Mouse (Mus musculus) neural tube, embryonic 14.5 days (tissue): ENCODE data around the gene Olfr266. TPM values are rescaled to one million over a fixed set of nuclear protein-coding genes. Genes with fewer than 3 reads are reported as not detected.

Experiments used
- ATAC-seq: fragments of 200-750 bp; cut with Nextera tagmentation; 2 replicates; pipeline ENCODE4 v1.8.0; 2017; ENCODE audit warnings: low read depth, mild to moderate bottlenecking, moderate TSS enrichment, moderate library complexity
- H3K27ac ChIP-seq: fragments of 300-500 bp; sonication (generic); 2 replicates; pipeline ENCODE4 v1.5.1; 2014; ENCODE audit warnings: low read depth, mild to moderate bottlenecking, control low read depth, low read length, moderate library complexity, mixed read lengths
- H3K27me3 ChIP-seq: fragments of 300-500 bp; sonication (generic); 2 replicates; pipeline ENCODE4 v1.6.1; 2014; ENCODE audit warnings: low read length; ENCODE audit not compliant: control insufficient read depth, insufficient read depth
- H3K36me3 ChIP-seq: fragments of 300-500 bp; sonication (generic); 2 replicates; pipeline ENCODE4 v1.6.1; 2014; ENCODE audit warnings: low read length, mixed read lengths; ENCODE audit not compliant: control insufficient read depth, insufficient read depth
- H3K4me1 ChIP-seq: fragments of 300-500 bp; sonication (generic); 2 replicates; pipeline ENCODE4 v1.6.1; 2014; ENCODE audit warnings: low read length; ENCODE audit not compliant: control insufficient read depth, insufficient read depth
- H3K4me2 ChIP-seq: fragments of 300-500 bp; sonication (generic); 2 replicates; pipeline ENCODE4 v1.6.1; 2014; ENCODE audit warnings: mild to moderate bottlenecking, low read depth, low read length, control low read depth
- H3K4me3 ChIP-seq: fragments of 300-500 bp; sonication (generic); 2 replicates; pipeline ENCODE4 v1.5.1; 2014; ENCODE audit warnings: low read depth, low read length, control low read depth, mixed read lengths
- H3K9ac ChIP-seq: fragments of 300-500 bp; sonication (generic); replicated peaks from 2 replicates; pipeline ENCODE4 v1.6.1; 2014; ENCODE audit warnings: low read depth, mild to moderate bottlenecking, control low read depth, low read length, mixed read lengths
- H3K9me3 ChIP-seq: fragments of 300-500 bp; sonication (generic); 2 replicates; pipeline ENCODE4 v1.6.1; 2016; ENCODE audit warnings: low read length; ENCODE audit not compliant: control insufficient read depth
- WGBS: fragments of 180-500 bp; shearing (Covaris S2); extraction: QIAGEN DNeasy Blood & Tissue Kit; methylation state at CpG from one replicate; pipeline ENCODE4 v1.1.7; 2014; 5-methylcytosine and 5-hydroxymethylcytosine counted together
- polyA plus RNA-seq: library from polyadenylated mRNA; unstranded; fragments of >200 nt; fragmentation: Nextera tagmentation; extraction: Ambion mirVana; gene quantifications from 2 replicates; pipeline ENCODE4 v1.2.1, GENCODE M21; 2014

Gene Olfr266
- 0.12 TPM in 1 of 2 replicates, not detected in the other for polyA plus RNA-seq

DNA sequence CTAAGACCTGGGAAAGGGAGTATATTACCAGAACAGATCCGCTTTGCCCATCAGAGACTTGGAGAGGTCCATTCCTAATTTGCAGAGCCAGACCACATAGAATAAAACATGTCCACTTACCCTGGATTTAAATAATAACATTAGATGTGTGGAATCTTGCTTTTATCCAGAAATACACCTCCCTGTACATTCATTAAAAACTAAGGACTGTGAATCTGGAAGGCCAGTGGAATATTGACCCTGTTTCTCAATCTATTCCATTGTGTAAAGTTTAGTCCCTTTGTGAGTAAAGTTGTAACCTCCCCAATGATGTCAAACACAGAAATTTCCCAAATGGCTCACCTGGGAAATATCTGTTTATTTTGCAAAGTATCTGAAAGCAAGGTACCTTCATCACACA lies at the start of gene Olfr266:
Gene Olfr266, minus strand, starts transcription at position 101 of the 400 bp plus-strand sequence.
- Histone ChIP-seq H3K27me3 (no peaks in the 10 kb centered on the region), H3K27ac (no peak within 1 kb of the TSS), H3K36me3 (no peaks in the 10 kb centered on the region), H3K9ac (no peak within 1 kb of the TSS), H3K9me3 (no peaks in the 10 kb centered on the region), H3K4me3 (no peak within 1 kb of the TSS), H3K4me2 (no peak within 1 kb of the TSS), H3K4me1 (no peaks in the 10 kb centered on the region)
- ATAC-seq, result no peak
- 83% methylated on average over 1 of the region's 1 CpGs for WGBS

GRCm38 (mm10) chr3:106875626-106876025 lies 49.5 kb upstream of the Olfr266 start:
- Histone ChIP-seq H3K9me3 (no peaks in the 10 kb centered on the region), H3K27ac (no peak overlapping the region), H3K4me2 (no peak overlapping the region), H3K4me1 (no peaks in the 10 kb centered on the region), H3K4me3 (no peak overlapping the region), H3K9ac (no peak overlapping the region), H3K36me3 (no peaks in the 10 kb centered on the region), H3K27me3 (no peaks in the 10 kb centered on the region)
- ATAC-seq, result no peak
- WGBS, result 100% methylated on average over 1 of the region's 1 CpGs

- Histone ChIP-seq H3K36me3 (no peaks in the 10 kb centered on the region), H3K9me3 (no peaks in the 10 kb centered on the region), H3K27ac (no peak overlapping the region), H3K27me3 (no peaks in the 10 kb centered on the region), H3K4me1 (no peaks in the 10 kb centered on the region), H3K4me2 (no peak overlapping the region), H3K4me3 (no peak overlapping the region), H3K9ac (no peak overlapping the region)
- ATAC-seq, result no peak
These were observed 46.8 kb upstream of the Olfr266 start for GRCm38 (mm10) chr3:106872893-106873292.

GRCm38 (mm10) chr3:106832107-106832506 lies 6.0 kb upstream of the Olfr266 start:
- Histone ChIP-seq H3K27ac (no peak overlapping the region), H3K36me3 (no peaks in the 10 kb centered on the region), H3K9me3 (no peaks in the 10 kb centered on the region), H3K9ac (no peak overlapping the region), H3K4me2 (no peak overlapping the region), H3K4me1 (no peaks in the 10 kb centered on the region), H3K27me3 (no peaks in the 10 kb centered on the region), H3K4me3 (no peak overlapping the region)
- 83% methylated on average over 1 of the region's 1 CpGs for WGBS
- ATAC-seq, result no peak

DNA sequence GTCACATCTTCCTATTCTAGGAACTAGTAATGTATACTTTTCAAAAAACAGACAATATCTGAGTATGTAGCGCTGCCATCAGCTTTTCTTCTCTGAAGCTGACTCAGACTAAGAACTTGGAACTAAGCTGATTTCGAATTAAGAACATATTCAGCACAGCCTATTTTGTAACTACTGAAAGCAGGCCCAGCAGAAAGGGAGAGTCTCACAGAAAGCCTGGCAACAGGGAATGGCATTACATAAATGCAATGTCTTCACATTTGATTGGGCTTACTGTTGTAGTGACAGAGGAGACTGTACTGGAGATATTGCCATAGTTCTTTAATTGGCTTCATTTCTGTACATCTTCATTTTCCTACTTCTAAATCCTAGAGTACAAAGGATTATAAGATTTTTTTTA lies 8.4 kb downstream of the Olfr266 start:
- 81% methylated on average over 2 of the region's 2 CpGs for WGBS

GRCm38 (mm10) chr3:106808972-106809695 lies 17.0 kb downstream of the Olfr266 start:
- Histone ChIP-seq H3K9me3 (no peaks in the 10 kb centered on the region; the same call in 1 of the 2 replicates), H3K4me1 (no peaks in the 10 kb centered on the region), H3K27ac (no peak overlapping the region), H3K36me3 (no peaks in the 10 kb centered on the region), H3K27me3 (no peaks in the 10 kb centered on the region), H3K9ac (no peak overlapping the region), H3K4me3 (no peak overlapping the region), H3K4me2 (no peak overlapping the region)
- WGBS, result 67% methylated on average over 2 of the region's 2 CpGs
- ATAC-seq, result no peak

More for the DNA sequence above, 8.4 kb downstream of the Olfr266 start:
- Histone ChIP-seq H3K9me3 (no peaks in the 10 kb centered on the region), H3K27me3 (no peaks in the 10 kb centered on the region), H3K27ac (no peak overlapping the region), H3K4me2 (no peak overlapping the region), H3K9ac (no peak overlapping the region), H3K36me3 (no peaks in the 10 kb centered on the region), H3K4me1 (no peaks in the 10 kb centered on the region), H3K4me3 (no peak overlapping the region)
- no peak for ATAC-seq

DNA sequence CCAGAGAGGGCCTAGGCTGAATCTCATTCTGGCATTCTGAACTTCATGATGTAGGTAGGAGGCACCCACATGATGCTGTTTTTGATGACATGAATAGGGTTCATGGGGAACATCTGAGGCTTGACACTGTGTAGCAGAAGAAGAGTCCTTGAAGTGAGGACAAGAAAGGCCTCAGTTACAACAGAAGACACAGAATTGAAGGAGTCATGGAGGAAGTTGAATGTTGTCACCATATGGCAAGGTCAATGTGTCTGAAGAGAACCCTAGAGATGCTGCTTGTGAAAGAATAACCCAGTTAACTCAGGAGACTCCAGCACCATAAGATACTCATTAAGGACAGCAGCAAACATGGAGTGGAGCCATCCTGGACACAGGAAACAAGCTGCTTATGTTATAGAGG lies 28.0 kb downstream of the Olfr266 start:
- Histone ChIP-seq H3K36me3 (no peaks in the 10 kb centered on the region), H3K9ac (no peak overlapping the region), H3K27me3 (no peaks in the 10 kb centered on the region), H3K9me3 (no peaks in the 10 kb centered on the region), H3K4me3 (no peak overlapping the region), H3K4me2 (no peak overlapping the region), H3K4me1 (no peaks in the 10 kb centered on the region), H3K27ac (no peak overlapping the region)
- no peak for ATAC-seq

DNA sequence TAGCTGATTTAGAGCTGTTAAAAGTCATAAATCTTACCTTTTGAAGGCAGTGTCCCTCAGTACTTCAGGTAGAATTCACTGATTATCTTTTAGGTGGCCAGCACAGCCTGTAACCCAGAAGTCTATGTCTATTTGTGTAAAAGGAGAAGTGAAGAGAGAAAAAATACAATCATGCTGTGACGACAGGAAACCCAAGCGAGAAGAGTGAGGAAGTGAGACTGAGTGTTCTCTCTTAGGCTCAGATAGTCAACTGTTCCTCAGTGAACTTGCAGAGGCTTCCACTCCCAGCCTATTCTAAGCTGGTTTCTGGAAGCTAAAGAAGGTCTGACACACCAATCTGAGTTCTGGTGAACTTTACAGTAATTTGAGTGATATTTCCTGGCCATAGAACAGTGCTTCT lies 36.2 kb downstream of the Olfr266 start, which contains the start of gene Cd53:
Gene Cd53, minus strand, starts transcription at position 220 of the 400 bp plus-strand sequence.
- no peak for ATAC-seq
- H3K9me3 ChIP-seq, result no peaks in the 10 kb centered on the region; the same call in 1 of the 2 replicates
- H3K4me2 ChIP-seq, result no peak within 1 kb of the TSS
- no peak within 1 kb of the TSS for H3K4me3 ChIP-seq
- no peak within 1 kb of the TSS for H3K9ac ChIP-seq
- no peaks in the 10 kb centered on the region for H3K27me3 ChIP-seq
- 87% methylated on average over 2 of the region's 2 CpGs for WGBS
- H3K36me3 ChIP-seq, result no peaks in the 10 kb centered on the region
- H3K4me1 ChIP-seq, result no peaks in the 10 kb centered on the region
- no peak within 1 kb of the TSS for H3K27ac ChIP-seq

DNA sequence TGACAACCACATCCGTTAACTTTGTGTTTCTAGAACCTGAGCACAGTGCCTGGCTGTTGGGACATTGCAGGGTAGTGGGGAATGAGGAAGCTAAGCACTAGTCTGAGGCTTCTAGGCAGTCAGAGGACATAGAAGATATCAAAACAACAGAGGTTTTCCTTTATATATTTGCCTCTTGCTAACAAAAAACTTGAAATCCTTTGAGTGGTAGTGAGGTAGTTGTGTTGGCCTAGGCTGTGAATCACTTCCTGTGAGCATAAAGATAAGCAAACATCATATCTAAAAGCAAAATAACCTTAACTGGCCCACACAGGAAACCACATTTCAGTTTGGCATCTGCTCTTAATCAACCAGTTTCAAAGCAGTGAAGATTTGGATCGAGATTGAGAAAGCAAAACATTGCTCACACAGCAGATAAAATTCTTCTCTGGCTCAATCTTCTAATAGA lies 37.6 kb downstream of the Olfr266 start:
- H3K27ac ChIP-seq, result no peak overlapping the region
- H3K36me3 ChIP-seq, result no peaks in the 10 kb centered on the region
- no peak overlapping the region for H3K9ac ChIP-seq
- no peak overlapping the region for H3K4me3 ChIP-seq
- H3K9me3 ChIP-seq, result no peaks in the 10 kb centered on the region; the same call in 1 of the 2 replicates
- no peaks in the 10 kb centered on the region for H3K4me1 ChIP-seq
- WGBS, result 60% methylated on average over 2 of the region's 2 CpGs
- H3K4me2 ChIP-seq, result no peak overlapping the region
- ATAC-seq, result no peak
- no peaks in the 10 kb centered on the region for H3K27me3 ChIP-seq
